Mouse (Mus musculus) testis, adult 2 months (tissue): ENCODE measurements around the gene Hpse.

ENCODE experiments used
- CTCF ChIP-seq: fragments of 200-500 bp; IDR thresholded peaks from 2 replicates; pipeline ENCODE4 v1.5.1; 2012; ENCODE audit warnings: low read depth, mild to moderate bottlenecking, inconsistent platforms, low read length, moderate library complexity; ENCODE audit not compliant: control insufficient read depth, insufficient read depth, insufficient replicate concordance
- POLR2A ChIP-seq: fragments of 200-500 bp; IDR thresholded peaks from 2 replicates; pipeline ENCODE4 v1.6.1; 2012; ENCODE audit warnings: low read depth, mild to moderate bottlenecking, inconsistent platforms, low read length, moderate library complexity; ENCODE audit not compliant: control insufficient read depth

- TF ChIP-seq CTCF (no peak), POLR2A (no peak)
These were observed 68.5 kb downstream of the Hpse start for GRCm38 (mm10) chr5:100650969-100651368.
